Mouse (Mus musculus): Measurements from ENCODE around the gene Kif18a. TPM values are rescaled to one million over a fixed set of nuclear protein-coding genes. Genes with fewer than 3 reads are reported as not detected.

The Kif18a gene
- polyA plus RNA-seq (2014; fragmentation: Nextera tagmentation; extraction: Ambion mirVana): 15.5 and 15.6 TPM in 2 replicates

- WGBS (ENCODE audit: insufficient replicate concordance): under 1% methylated on average over 51 of the region's 51 CpGs
- no peaks in the 10 kb centered on the region for H3K36me3 ChIP-seq (ENCODE audit: control insufficient read depth, insufficient read depth, low read length)
- ATAC-seq (replicated peaks; ENCODE audit: insufficient number of reproducible peaks, low FRiP score, low TSS enrichment): peak; percentile 98
These were observed at the start of gene Kif18a, which contains the start of gene Mettl15 for GRCm38 (mm10) chr2:109280600-109281340. TSS of gene Kif18a (plus strand) at chr2:109280738. TSS of gene Mettl15 (minus strand) at chr2:109280748.

DNA sequence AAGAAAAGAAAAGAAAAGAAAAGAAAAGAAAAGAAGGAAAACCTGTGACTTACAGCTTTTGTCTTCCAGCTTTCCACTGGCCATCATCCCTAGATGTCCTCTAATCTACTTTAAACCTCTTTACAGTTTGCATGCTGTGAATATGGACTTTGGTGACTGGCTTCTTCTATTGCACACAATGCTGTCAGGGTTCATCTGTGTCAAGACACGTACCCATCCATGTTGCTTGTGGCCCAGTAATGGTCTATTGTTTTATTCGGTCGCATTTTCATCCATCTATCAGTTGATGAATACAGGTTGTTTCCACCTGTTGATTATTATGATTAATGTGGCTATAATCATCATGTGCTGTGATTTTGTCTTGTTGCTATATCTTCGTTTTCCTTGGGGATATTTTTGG lies 46.7 kb upstream of the Kif18a start:
- Histone ChIP-seq H3K27me3 (ENCODE audit: control insufficient read depth, insufficient read depth, low read length) (no peaks in the 10 kb centered on the region), H3K27ac (ENCODE audit: low read depth, low read length) (no peak overlapping the region), H3K4me2 (no peak overlapping the region), H3K4me1 (ENCODE audit: control insufficient read depth, insufficient read depth, low read length) (no peaks in the 10 kb centered on the region), H3K4me3 (ENCODE audit: low read depth, low read length) (no peak overlapping the region), H3K9ac (ENCODE audit: low read depth, low read length) (no peak overlapping the region), H3K9me3 (replicated peaks; ENCODE audit: control insufficient read depth, low read length) (no peaks in the 10 kb centered on the region), H3K36me3 (ENCODE audit: control insufficient read depth, insufficient read depth, low read length) (no peaks in the 10 kb centered on the region)
- ATAC-seq (replicated peaks; ENCODE audit: insufficient number of reproducible peaks, low FRiP score, low TSS enrichment): no peak
- 81% methylated on average over 4 of the region's 4 CpGs for WGBS (ENCODE audit: insufficient replicate concordance)

More at GRCm38 (mm10) chr2:109280600-109281340, at the start of gene Kif18a, which contains the start of gene Mettl15:
- peak within 1 kb of the TSS; percentile 76 for H3K4me2 ChIP-seq
- no peaks in the 10 kb centered on the region for H3K27me3 ChIP-seq (ENCODE audit: control insufficient read depth, insufficient read depth, low read length)
- peak within 1 kb of the TSS; percentile 84 for H3K4me3 ChIP-seq (ENCODE audit: low read depth, low read length)
- 0 out of 2 replicates have a peak, but pooled peaks cover 6% of the 10 kb centered on the region for H3K4me1 ChIP-seq (ENCODE audit: control insufficient read depth, insufficient read depth, low read length)
- H3K9me3 ChIP-seq (replicated peaks; ENCODE audit: control insufficient read depth, low read length): no peaks in the 10 kb centered on the region
- H3K9ac ChIP-seq (ENCODE audit: low read depth, low read length): peak within 1 kb of the TSS; percentile 85
- peak within 1 kb of the TSS; percentile 77; the same call in 1 of the 2 replicates for H3K27ac ChIP-seq (ENCODE audit: low read depth, low read length)

- WGBS (ENCODE audit: insufficient replicate concordance): 79% methylated on average over 1 of the region's 1 CpGs
- no peak overlapping the region for H3K4me3 ChIP-seq (ENCODE audit: low read depth, low read length)
- H3K27me3 ChIP-seq (ENCODE audit: control insufficient read depth, insufficient read depth, low read length): no peaks in the 10 kb centered on the region
- H3K4me2 ChIP-seq: no peak overlapping the region
- H3K9me3 ChIP-seq (replicated peaks; ENCODE audit: control insufficient read depth, low read length): no peaks in the 10 kb centered on the region
- no peak for ATAC-seq (replicated peaks; ENCODE audit: insufficient number of reproducible peaks, low FRiP score, low TSS enrichment)
- no peaks in the 10 kb centered on the region for H3K36me3 ChIP-seq (ENCODE audit: control insufficient read depth, insufficient read depth, low read length)
- H3K9ac ChIP-seq (ENCODE audit: low read depth, low read length): no peak overlapping the region
- no peak overlapping the region for H3K27ac ChIP-seq (ENCODE audit: low read depth, low read length)
- H3K4me1 ChIP-seq (ENCODE audit: control insufficient read depth, insufficient read depth, low read length): no peaks in the 10 kb centered on the region
These were observed 44.8 kb upstream of the Kif18a start for GRCm38 (mm10) chr2:109235741-109236140.

DNA sequence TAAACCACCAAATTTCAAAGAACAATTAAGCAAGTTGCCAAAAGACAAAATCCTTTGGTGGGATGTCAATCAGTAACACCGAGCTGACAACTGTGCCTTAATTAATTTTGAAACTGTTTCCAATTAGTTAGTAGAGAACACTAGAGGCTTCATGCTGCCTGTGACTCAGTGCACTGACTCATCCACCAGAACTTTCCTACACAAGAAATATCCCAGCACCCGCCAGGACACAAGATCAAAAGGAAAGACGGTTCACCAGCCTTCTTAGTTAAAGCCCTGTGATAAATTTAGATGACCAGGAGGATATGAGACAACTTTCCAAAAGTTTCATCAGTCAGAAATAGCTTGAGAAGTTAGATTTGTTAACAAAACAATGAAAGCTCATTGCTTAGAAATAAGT lies 38.6 kb upstream of the Kif18a start:
- 53% methylated on average over 3 of the region's 3 CpGs for WGBS (ENCODE audit: insufficient replicate concordance)
- H3K9me3 ChIP-seq (replicated peaks; ENCODE audit: control insufficient read depth, low read length): no peaks in the 10 kb centered on the region
- H3K36me3 ChIP-seq (ENCODE audit: control insufficient read depth, insufficient read depth, low read length): no peaks in the 10 kb centered on the region
- ATAC-seq (replicated peaks; ENCODE audit: insufficient number of reproducible peaks, low FRiP score, low TSS enrichment): no peak
- H3K4me1 ChIP-seq (ENCODE audit: control insufficient read depth, insufficient read depth, low read length): no peaks in the 10 kb centered on the region
- H3K4me3 ChIP-seq (ENCODE audit: low read depth, low read length): no peak overlapping the region
- no peaks in the 10 kb centered on the region for H3K27me3 ChIP-seq (ENCODE audit: control insufficient read depth, insufficient read depth, low read length)
- no peak overlapping the region for H3K27ac ChIP-seq (ENCODE audit: low read depth, low read length)
- H3K9ac ChIP-seq (ENCODE audit: low read depth, low read length): no peak overlapping the region
- H3K4me2 ChIP-seq: no peak overlapping the region

GRCm38 (mm10) chr2:109262779-109263178 lies 17.8 kb upstream of the Kif18a start:
- WGBS (ENCODE audit: insufficient replicate concordance): 83% methylated on average over 1 of the region's 1 CpGs

GRCm38 (mm10) chr2:109273098-109273497 lies 7.4 kb upstream of the Kif18a start:
- Histone ChIP-seq H3K4me2 (no peak overlapping the region), H3K9ac (ENCODE audit: low read depth, low read length) (no peak overlapping the region), H3K9me3 (replicated peaks; ENCODE audit: control insufficient read depth, low read length) (no peaks in the 10 kb centered on the region), H3K27ac (ENCODE audit: low read depth, low read length) (no peak overlapping the region), H3K27me3 (ENCODE audit: control insufficient read depth, insufficient read depth, low read length) (no peaks in the 10 kb centered on the region), H3K4me1 (ENCODE audit: control insufficient read depth, insufficient read depth, low read length) (no peaks in the 10 kb centered on the region), H3K36me3 (ENCODE audit: control insufficient read depth, insufficient read depth, low read length) (no peaks in the 10 kb centered on the region), H3K4me3 (ENCODE audit: low read depth, low read length) (no peak overlapping the region)
- 87% methylated on average over 1 of the region's 1 CpGs for WGBS (ENCODE audit: insufficient replicate concordance)
- ATAC-seq (replicated peaks; ENCODE audit: insufficient number of reproducible peaks, low FRiP score, low TSS enrichment): no peak

More at GRCm38 (mm10) chr2:109262779-109263178, 17.8 kb upstream of the Kif18a start:
- no peaks in the 10 kb centered on the region for H3K27me3 ChIP-seq (ENCODE audit: control insufficient read depth, insufficient read depth, low read length)
- no peak for ATAC-seq (replicated peaks; ENCODE audit: insufficient number of reproducible peaks, low FRiP score, low TSS enrichment)
- H3K27ac ChIP-seq (ENCODE audit: low read depth, low read length): no peak overlapping the region
- no peaks in the 10 kb centered on the region for H3K4me1 ChIP-seq (ENCODE audit: control insufficient read depth, insufficient read depth, low read length)
- H3K4me3 ChIP-seq (ENCODE audit: low read depth, low read length): no peak overlapping the region
- no peak overlapping the region for H3K4me2 ChIP-seq
- no peaks in the 10 kb centered on the region for H3K9me3 ChIP-seq (replicated peaks; ENCODE audit: control insufficient read depth, low read length)
- H3K9ac ChIP-seq (ENCODE audit: low read depth, low read length): no peak overlapping the region
- no peaks in the 10 kb centered on the region for H3K36me3 ChIP-seq (ENCODE audit: control insufficient read depth, insufficient read depth, low read length)

GRCm38 (mm10) chr2:109277593-109277992 lies 2.9 kb upstream of the Kif18a start:
- Histone ChIP-seq H3K36me3 (ENCODE audit: control insufficient read depth, insufficient read depth, low read length) (no peaks in the 10 kb centered on the region), H3K4me2 (peak overlapping the region; percentile 65), H3K9me3 (replicated peaks; ENCODE audit: control insufficient read depth, low read length) (no peaks in the 10 kb centered on the region), H3K4me3 (ENCODE audit: low read depth, low read length) (peak overlapping the region; percentile 67), H3K27ac (ENCODE audit: low read depth, low read length) (0 out of 2 replicates have a peak overlapping the region, but pooled peaks have one; percentile 15), H3K9ac (ENCODE audit: low read depth, low read length) (peak overlapping the region; percentile 87), H3K4me1 (ENCODE audit: control insufficient read depth, insufficient read depth, low read length) (0 out of 2 replicates have a peak, but pooled peaks cover 6% of the 10 kb centered on the region), H3K27me3 (ENCODE audit: control insufficient read depth, insufficient read depth, low read length) (no peaks in the 10 kb centered on the region)
- ATAC-seq (replicated peaks; ENCODE audit: insufficient number of reproducible peaks, low FRiP score, low TSS enrichment): no peak
- WGBS (ENCODE audit: insufficient replicate concordance): 10% methylated on average over 7 of the region's 7 CpGs

DNA sequence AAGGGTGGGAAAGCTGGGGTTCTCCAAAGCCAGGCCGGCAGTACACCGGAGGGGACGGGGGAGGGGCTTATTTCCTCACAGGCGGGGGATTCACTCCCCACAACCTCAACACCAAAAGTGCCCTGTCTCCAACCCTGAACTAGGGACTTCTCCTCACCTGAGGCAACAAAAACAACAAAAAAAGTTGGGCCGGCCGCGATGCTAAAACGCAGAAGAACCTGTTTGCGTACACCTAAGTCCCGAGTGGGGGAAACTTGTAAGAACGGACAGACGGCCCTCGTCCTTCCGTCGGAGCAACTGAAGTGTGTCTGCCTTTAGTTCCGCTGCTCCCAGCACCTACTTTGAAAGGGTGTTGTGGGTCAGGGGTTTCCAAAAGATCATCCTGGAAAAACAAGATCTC lies 2.5 kb upstream of the Kif18a start:
- Histone ChIP-seq H3K9me3 (replicated peaks; ENCODE audit: control insufficient read depth, low read length) (no peaks in the 10 kb centered on the region), H3K27ac (ENCODE audit: low read depth, low read length) (0 out of 2 replicates have a peak overlapping the region, but pooled peaks have one; percentile 15), H3K9ac (ENCODE audit: low read depth, low read length) (peak overlapping the region; percentile 87), H3K4me3 (ENCODE audit: low read depth, low read length) (peak overlapping the region; percentile 67), H3K27me3 (ENCODE audit: control insufficient read depth, insufficient read depth, low read length) (no peaks in the 10 kb centered on the region), H3K4me2 (peak overlapping the region; percentile 65), H3K36me3 (ENCODE audit: control insufficient read depth, insufficient read depth, low read length) (no peaks in the 10 kb centered on the region), H3K4me1 (ENCODE audit: control insufficient read depth, insufficient read depth, low read length) (0 out of 2 replicates have a peak, but pooled peaks cover 6% of the 10 kb centered on the region)
- under 1% methylated on average over 16 of the region's 16 CpGs for WGBS (ENCODE audit: insufficient replicate concordance)
- ATAC-seq (replicated peaks; ENCODE audit: insufficient number of reproducible peaks, low FRiP score, low TSS enrichment): 0 out of 2 replicates have a peak, but pooled peaks have one; percentile 32
